Mouse (Mus musculus): ENCODE measurements around the gene Ptpn5.

- TF ChIP-seq CTCF (IDR thresholded peaks at IDR 0.05; ENCODE audit: low read depth, low read length) = no peak
- no peak for TF ChIP-seq GATA1 (IDR thresholded peaks at IDR 0.05; ENCODE audit: borderline replicate concordance, low read length)
Observed at GRCm38 (mm10) chr7:47050766-47051165, 82.7 kb downstream of the Ptpn5 start.
